Mouse (Mus musculus): ENCODE measurements around the gene Olfr20. TPM values are rescaled to one million over a fixed set of nuclear protein-coding genes. Genes with fewer than 3 reads are reported as not detected.
"Not testable (repeated sequence)": the region's sequence is repeated elsewhere in the genome, so short reads cannot be mapped to it uniquely, and the experiment has no call there.

Olfr20 gene
- polyA plus RNA-seq (2015; fragmentation: Nextera tagmentation; extraction: Ambion mirVana) = not detected in 2 replicates

DNA sequence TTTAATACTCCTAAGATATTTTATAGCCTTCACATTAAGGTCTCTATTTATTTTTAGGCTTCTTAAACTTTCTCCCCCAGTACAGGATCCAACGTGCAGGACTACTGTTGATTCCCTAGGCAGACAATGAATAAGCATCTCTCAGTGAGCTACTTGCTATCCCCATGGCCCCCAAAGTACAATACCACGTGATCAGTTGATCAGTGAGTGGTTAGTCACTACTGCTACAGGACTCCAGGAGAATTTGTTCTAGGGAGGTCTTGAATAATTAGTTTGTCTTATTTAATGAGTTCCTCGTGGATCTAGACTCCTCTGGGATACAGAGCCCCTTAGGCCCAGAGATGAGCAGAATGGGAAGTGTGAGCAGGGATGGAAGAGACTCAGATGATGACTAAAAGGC lies at the start of gene Olfr20:
TSS of gene Olfr20 (plus strand) at position 301 of the 400 bp plus-strand sequence.
- Histone ChIP-seq H3K9ac (no peak within 1 kb of the TSS), H3K36me3 (no peaks in the 10 kb centered on the region), H3K27ac (replicated peaks) (no peak within 1 kb of the TSS), H3K27me3 (no peaks in the 10 kb centered on the region), H3K9me3 (no peaks in the 10 kb centered on the region), H3K4me2 (no peak within 1 kb of the TSS), H3K4me1 (replicated peaks) (no peaks in the 10 kb centered on the region), H3K4me3 (no peak within 1 kb of the TSS)
- ATAC-seq (ENCODE audit: low read depth) = no peak
- 56% methylated on average over 3 of the region's 3 CpGs for WGBS

DNA sequence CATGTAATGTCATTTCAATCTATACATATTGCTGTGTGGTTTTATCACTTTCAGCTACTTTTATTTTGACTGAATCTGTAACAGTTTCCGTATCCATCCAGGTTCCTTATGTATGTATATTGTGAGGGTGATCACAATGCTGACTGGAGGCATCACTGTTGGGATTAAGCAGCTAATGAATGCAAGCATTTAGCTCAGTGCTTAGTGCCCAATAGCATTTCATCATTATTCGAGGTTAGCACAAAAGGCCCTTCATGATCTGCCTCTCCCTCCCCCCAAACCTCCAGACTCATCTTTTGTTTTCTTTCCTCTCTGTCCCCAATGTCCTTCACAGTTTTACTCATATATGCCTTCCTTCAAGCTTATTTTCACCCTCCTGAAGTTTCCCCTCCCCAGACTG lies 47.5 kb upstream of the Olfr20 start:
- H3K4me1 ChIP-seq (replicated peaks) = no peaks in the 10 kb centered on the region
- ATAC-seq (ENCODE audit: low read depth) = no peak
- WGBS = 48% methylated on average over 2 of the region's 2 CpGs
- H3K4me2 ChIP-seq = no peak overlapping the region
- H3K36me3 ChIP-seq = no peaks in the 10 kb centered on the region
- no peaks in the 10 kb centered on the region for H3K9me3 ChIP-seq
- no peaks in the 10 kb centered on the region for H3K27me3 ChIP-seq
- no peak overlapping the region for H3K27ac ChIP-seq (replicated peaks)
- no peak overlapping the region for H3K4me3 ChIP-seq
- no peak overlapping the region for H3K9ac ChIP-seq

DNA sequence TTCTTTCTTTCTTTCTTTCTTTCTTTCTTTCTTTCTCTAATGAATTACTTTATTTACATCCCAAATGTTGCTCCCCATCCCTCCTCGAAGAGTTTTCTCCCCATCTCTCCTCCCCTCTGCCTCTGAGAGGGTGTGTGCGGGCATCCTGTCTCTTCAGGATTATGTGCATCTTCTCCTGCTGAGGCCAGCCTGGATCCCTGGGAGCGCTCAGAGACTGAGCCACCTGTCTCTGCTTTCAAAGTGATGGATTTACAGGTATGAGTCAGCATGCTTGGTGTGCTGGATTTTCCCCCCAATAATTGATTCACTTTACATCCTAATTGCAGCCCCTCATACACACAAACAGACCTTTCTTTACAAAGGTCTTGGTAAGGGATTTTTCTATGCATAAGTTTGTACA lies 34.6 kb upstream of the Olfr20 start:
- 49% methylated on average over 3 of the region's 3 CpGs for WGBS
- no peak overlapping the region for H3K9ac ChIP-seq
- H3K9me3 ChIP-seq = no peaks in the 10 kb centered on the region
- no peaks in the 10 kb centered on the region for H3K36me3 ChIP-seq
- no peak overlapping the region for H3K27ac ChIP-seq (replicated peaks)
- H3K4me2 ChIP-seq = no peak overlapping the region
- no peaks in the 10 kb centered on the region for H3K4me1 ChIP-seq (replicated peaks)
- no peak for ATAC-seq (ENCODE audit: low read depth)
- no peak overlapping the region for H3K4me3 ChIP-seq
- no peaks in the 10 kb centered on the region for H3K27me3 ChIP-seq

DNA sequence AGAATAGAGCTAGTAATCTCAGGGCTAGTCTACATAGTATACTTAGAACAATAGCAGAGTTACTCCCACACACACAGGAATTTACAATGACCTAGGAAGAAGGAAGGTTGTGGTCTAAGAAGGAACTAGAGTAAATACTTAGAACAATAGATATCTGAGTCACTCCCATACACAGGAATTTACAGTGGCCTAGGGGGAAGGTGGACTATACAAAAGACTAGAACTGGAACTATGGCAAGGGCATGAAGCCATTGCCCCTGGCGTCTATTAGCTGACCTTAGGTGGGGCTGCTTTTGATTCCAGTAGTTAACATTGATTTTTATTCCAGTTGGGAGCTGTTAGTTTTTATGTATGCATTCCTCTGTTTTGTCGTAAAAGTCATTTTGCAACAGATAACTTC lies 32.0 kb upstream of the Olfr20 start:
- not testable (repeated sequence) for H3K36me3 ChIP-seq; H3K4me2 ChIP-seq; H3K9ac ChIP-seq; H3K27ac ChIP-seq (replicated peaks); H3K27me3 ChIP-seq; H3K4me1 ChIP-seq (replicated peaks); ATAC-seq (ENCODE audit: low read depth); H3K9me3 ChIP-seq; H3K4me3 ChIP-seq
- WGBS = 84% methylated on average over 2 of the region's 2 CpGs

DNA sequence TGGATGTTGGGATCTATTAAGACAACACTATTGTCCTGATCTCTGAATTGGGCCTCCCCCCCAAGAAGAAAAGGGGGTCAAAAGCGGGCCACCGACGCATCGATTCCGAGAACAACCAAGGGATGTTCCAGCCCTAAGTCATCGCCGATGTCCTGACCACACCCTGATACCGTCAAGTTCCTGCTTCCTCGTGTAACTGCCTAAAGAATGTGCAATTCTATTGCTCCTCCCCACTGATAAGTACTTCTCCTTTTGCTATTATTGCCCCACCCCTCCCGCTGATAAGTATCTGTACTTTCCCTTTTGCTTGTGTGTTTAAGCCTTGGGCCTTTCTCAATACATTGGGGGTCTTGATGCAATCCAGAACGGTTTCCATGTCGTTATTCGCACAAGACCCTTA lies 29.5 kb upstream of the Olfr20 start:
- not testable (repeated sequence) for H3K27me3 ChIP-seq; ATAC-seq (ENCODE audit: low read depth); H3K9ac ChIP-seq; H3K27ac ChIP-seq (replicated peaks); H3K4me1 ChIP-seq (replicated peaks); H3K9me3 ChIP-seq; H3K36me3 ChIP-seq; H3K4me2 ChIP-seq; H3K4me3 ChIP-seq
- WGBS = 95% methylated on average over 13 of the region's 13 CpGs

DNA sequence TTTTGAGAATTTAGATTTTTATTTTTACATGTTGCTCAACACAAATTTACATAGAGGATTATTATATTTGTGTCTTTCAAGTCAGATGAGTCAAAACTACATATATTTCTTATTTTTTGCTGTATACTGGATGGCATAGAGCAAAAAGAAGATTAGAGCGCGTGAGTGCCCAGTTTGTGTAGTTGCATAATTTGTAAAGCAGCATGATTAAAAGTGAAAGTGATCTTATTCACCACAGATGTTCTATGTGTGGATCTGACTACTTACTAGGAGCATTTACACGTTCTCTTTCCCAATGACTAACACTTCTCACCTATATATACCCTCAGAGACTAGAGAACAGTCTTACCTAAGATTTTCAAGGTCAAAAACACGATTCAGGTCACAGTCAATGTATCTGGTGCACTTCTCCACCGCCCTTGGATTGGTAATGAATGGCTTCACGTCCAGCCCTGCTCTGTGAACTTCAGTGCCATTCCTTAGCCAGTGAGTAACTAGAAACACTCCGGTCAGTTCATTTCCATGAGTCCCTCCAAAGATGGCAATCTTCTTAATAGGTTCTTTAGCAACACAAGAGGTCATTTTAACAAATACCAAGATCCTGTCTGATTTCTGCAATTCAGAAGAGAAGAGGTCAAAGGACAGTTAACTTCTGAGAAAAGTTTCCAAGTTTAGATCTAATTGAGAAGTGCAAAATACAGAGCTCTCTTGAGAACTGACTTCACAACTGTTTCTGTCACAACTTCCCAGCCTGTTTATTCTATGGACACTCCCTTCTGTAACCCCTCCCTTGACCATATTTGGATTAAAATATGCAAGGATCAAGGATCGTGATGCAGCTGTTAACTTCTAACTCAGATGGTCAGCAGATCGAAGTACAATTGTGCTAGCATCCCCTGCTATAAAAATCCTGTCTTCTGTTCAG lies 26.4 kb upstream of the Olfr20 start:
- no peak for ATAC-seq (ENCODE audit: low read depth)
- H3K27me3 ChIP-seq = no peaks in the 10 kb centered on the region

DNA sequence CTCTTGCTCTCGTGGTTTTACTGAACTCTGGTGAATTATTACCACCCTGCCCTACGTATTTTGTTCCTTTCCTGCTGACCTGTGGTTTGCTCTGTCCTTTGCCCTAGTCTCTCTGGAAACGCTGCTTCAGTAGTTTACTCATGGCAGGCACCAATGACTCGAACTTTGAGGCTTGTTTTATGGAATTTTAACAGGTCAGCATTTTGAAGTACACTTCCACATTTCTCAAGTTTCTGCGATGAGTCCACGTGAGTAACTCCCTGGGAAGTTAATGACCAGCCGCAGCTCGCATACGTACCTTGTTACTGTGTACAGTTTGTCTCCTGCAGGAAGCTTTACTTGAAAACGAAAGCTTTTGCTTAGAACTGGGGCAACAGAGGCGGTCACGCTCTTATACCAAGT lies 24.1 kb upstream of the Olfr20 start:
- no peaks in the 10 kb centered on the region for H3K27me3 ChIP-seq
- H3K9me3 ChIP-seq = no peaks in the 10 kb centered on the region
- no peak overlapping the region for H3K27ac ChIP-seq (replicated peaks)
- no peak for ATAC-seq (ENCODE audit: low read depth)
- no peaks in the 10 kb centered on the region for H3K4me1 ChIP-seq (replicated peaks)
- no peak overlapping the region for H3K4me2 ChIP-seq
- H3K36me3 ChIP-seq = no peaks in the 10 kb centered on the region
- H3K9ac ChIP-seq = no peak overlapping the region
- 58% methylated on average over 12 of the region's 12 CpGs for WGBS
- no peak overlapping the region for H3K4me3 ChIP-seq

More for the DNA sequence above, 26.4 kb upstream of the Olfr20 start:
- Histone ChIP-seq H3K4me3 (no peak overlapping the region), H3K9me3 (no peaks in the 10 kb centered on the region), H3K27ac (replicated peaks) (no peak overlapping the region), H3K36me3 (no peaks in the 10 kb centered on the region), H3K4me2 (no peak overlapping the region), H3K9ac (no peak overlapping the region), H3K4me1 (replicated peaks) (no peaks in the 10 kb centered on the region)
- WGBS = 75% methylated on average over 9 of the region's 9 CpGs

DNA sequence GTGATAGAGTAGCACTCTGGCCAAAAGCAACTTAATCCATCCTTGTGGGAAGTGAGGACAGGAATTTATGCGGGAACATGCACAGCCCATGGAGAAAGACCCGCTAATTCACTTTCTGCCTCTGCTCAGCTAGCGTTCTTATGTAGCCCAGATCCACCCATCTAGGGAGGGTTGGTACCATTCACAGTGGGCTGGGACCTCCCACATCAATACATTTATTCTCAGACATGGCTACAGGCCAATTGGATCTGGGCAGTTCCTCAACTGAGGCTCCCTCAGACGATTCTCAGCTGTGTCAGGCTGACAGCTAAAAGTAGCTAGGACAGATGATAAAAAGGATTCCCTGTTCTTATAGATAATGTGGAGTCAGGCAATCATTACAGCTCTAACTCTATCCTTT lies 23.2 kb upstream of the Olfr20 start:
- Histone ChIP-seq H3K27ac (replicated peaks) (no peak overlapping the region), H3K4me3 (no peak overlapping the region), H3K36me3 (no peaks in the 10 kb centered on the region), H3K4me2 (no peak overlapping the region), H3K4me1 (replicated peaks) (no peaks in the 10 kb centered on the region), H3K27me3 (no peaks in the 10 kb centered on the region), H3K9ac (no peak overlapping the region), H3K9me3 (no peaks in the 10 kb centered on the region)
- WGBS = 75% methylated on average over 4 of the region's 4 CpGs
- ATAC-seq (ENCODE audit: low read depth) = no peak

DNA sequence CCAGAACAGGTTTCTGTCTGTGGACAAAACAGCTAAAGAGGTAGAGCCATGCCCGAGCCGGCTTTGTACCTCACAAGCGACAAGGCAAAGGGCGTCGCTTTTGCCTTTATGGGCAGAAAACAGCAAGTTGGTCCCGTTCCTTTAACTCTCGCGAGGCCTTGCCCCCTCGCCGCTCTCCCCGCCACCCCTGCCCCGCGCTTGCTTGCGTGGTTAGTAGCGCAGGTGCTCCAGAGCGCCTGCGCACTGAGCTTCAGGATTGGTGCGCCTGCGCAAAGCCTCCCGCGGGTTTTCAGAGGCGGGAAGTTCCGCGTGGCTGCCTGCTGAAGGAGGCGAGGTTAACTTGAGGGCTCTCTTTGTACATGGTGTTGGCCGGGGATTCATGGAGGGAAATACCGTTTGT lies 21.1 kb upstream of the Olfr20 start, which contains the start of the genes Aspa, Gm49340 and Spata22:
TSS of gene Aspa (minus strand) at position 155 of the 400 bp plus-strand sequence.
TSS of gene Gm49340 (plus strand) at position 300 of the 400 bp plus-strand sequence.
TSS of gene Spata22 (plus strand) at position 300 of the 400 bp plus-strand sequence.
- WGBS = 83% methylated on average over 27 of the region's 27 CpGs

DNA sequence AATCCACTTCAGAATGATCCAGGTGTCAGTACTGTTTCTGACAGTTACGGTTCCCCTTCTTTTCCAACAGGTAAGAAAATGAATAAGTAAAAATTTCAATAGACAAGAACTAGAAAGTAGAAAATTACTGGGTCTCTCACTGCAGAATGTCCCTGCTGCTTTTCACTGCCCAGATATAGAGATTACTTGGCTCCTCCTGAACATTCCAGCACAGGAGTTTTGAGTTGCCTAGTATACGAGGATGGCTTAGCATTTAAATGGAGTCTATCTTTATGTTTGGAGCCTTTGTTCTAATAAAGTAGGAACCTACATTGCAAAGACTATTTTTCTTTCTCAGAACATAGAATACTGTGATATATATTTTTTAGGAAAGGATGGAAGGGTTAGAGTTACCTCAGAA lies 17.2 kb upstream of the Olfr20 start:
- Histone ChIP-seq H3K4me3 (no peak overlapping the region), H3K9ac (no peak overlapping the region), H3K27me3 (no peaks in the 10 kb centered on the region), H3K27ac (replicated peaks) (no peak overlapping the region), H3K4me2 (no peak overlapping the region), H3K4me1 (replicated peaks) (no peaks in the 10 kb centered on the region), H3K9me3 (no peaks in the 10 kb centered on the region), H3K36me3 (no peaks in the 10 kb centered on the region)
- no peak for ATAC-seq (ENCODE audit: low read depth)
- 72% methylated on average over 2 of the region's 2 CpGs for WGBS

More for the DNA sequence above, 21.1 kb upstream of the Olfr20 start, which contains the start of the genes Aspa, Gm49340 and Spata22:
- Histone ChIP-seq H3K4me2 (no peak within 1 kb of the TSS), H3K36me3 (no peaks in the 10 kb centered on the region), H3K27me3 (no peaks in the 10 kb centered on the region), H3K27ac (replicated peaks) (no peak within 1 kb of the TSS), H3K9ac (no peak within 1 kb of the TSS), H3K4me1 (replicated peaks) (no peaks in the 10 kb centered on the region), H3K9me3 (no peaks in the 10 kb centered on the region), H3K4me3 (no peak within 1 kb of the TSS)
- ATAC-seq (ENCODE audit: low read depth) = no peak

DNA sequence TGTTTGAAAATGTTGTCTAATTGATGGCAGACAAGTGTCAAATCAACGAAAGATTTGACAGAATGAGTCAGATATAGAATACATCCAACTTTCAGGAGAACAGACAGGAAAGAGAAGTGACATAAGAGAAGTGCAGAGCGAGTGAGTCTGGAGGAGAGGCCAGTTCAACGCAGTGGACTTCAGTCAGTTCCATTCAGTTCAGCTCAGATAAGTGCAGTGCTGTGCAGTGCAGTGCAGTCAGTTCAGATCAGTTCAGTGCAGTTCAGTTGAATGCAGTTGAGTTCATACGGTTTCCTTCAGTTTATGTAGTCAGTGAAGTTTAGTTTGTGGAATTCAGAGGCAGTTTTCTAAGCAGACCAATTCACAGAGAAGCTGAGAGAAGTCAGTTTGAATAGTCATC lies 13.7 kb upstream of the Olfr20 start:
- Histone ChIP-seq H3K27me3 (no peaks in the 10 kb centered on the region), H3K4me2 (no peak overlapping the region), H3K9me3 (no peaks in the 10 kb centered on the region), H3K36me3 (no peaks in the 10 kb centered on the region), H3K27ac (replicated peaks) (no peak overlapping the region), H3K4me3 (no peak overlapping the region), H3K4me1 (replicated peaks) (no peaks in the 10 kb centered on the region), H3K9ac (no peak overlapping the region)
- ATAC-seq (ENCODE audit: low read depth) = no peak
- WGBS = 81% methylated on average over 4 of the region's 4 CpGs

DNA sequence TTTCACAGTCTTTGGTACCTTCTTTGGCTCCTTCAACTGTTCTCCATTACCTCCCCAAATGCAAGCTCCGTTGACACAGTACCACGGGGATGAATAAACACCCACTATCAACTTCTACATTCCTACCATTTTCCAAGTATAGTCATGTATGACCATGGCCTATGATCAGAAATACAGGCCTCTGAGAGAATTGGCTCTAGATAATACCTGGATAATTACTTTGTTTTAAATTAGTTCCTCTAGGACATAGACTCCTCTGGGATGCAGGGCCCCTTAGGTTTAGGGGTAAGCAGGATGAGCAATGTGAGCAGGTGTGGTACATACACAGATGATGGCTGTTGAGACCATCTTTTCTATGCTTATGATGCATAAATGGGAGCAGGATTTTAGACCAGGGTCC lies 20.4 kb downstream of the Olfr20 start, which contains the start of gene Olfr376:
TSS of gene Olfr376 (plus strand) at position 301 of the 400 bp plus-strand sequence.
- Histone ChIP-seq H3K4me3 (no peak within 1 kb of the TSS), H3K9ac (no peak within 1 kb of the TSS), H3K4me1 (replicated peaks) (no peaks in the 10 kb centered on the region), H3K4me2 (no peak within 1 kb of the TSS), H3K36me3 (no peaks in the 10 kb centered on the region), H3K9me3 (no peaks in the 10 kb centered on the region), H3K27ac (replicated peaks) (no peak within 1 kb of the TSS), H3K27me3 (no peaks in the 10 kb centered on the region)
- WGBS = 93% methylated on average over 2 of the region's 2 CpGs
- no peak for ATAC-seq (ENCODE audit: low read depth)
